In genomic region chr2:79309454-79310118, GRCm38 (mm10) we compare ENCODE assay signal across 13 mouse cellular contexts. TPM values are rescaled to one million over a fixed set of nuclear protein-coding genes. Genes with fewer than 3 reads are reported as not detected.
A peak's percentile ranks its signal among the peaks of the same experiment; 100 is the strongest.
DNase-seq lines count a peak whose midpoint lies in the region; ATAC-seq and TF ChIP-seq lines count a peak whose summit lies in the region.
"Had no signal": no experiment of that assay in that cellular context is flagged by ENCODE, and none has a peak within 500 bp of the region (broad histone marks: within the 10 kb centered on the region; RNA-seq: fewer than 3 reads in every experiment).

No protein-coding gene starts in this region.

- no peak overlapping the region for H3K4me3 ChIP-seq in forebrain, embryonic 14.5 days (ENCODE audit: low read depth, low read length)
- no peak overlapping the region for H3K4me3 ChIP-seq in forebrain, embryonic 12.5 days (replicated peaks)
- no peak overlapping the region for H3K4me3 ChIP-seq in midbrain, embryonic 14.5 days (replicated peaks; ENCODE audit: low read depth, low read length)
- no peak overlapping the region for H3K4me3 ChIP-seq in midbrain, embryonic 13.5 days (replicated peaks)
- no peak overlapping the region for H3K4me3 ChIP-seq in forebrain, postnatal 0 days (ENCODE audit: low read depth, low read length)
- H3K4me3 ChIP-seq in intestine, postnatal 0 days (ENCODE audit: low read depth, low read length) = no peak overlapping the region
- H3K4me3 ChIP-seq: liver, embryonic 13.5 days; megakaryocyte, embryonic 14.5 days had no signal

- 57% methylated on average over 13 of the region's 13 CpGs for WGBS in forebrain, embryonic 14.5 days
- WGBS in forebrain, embryonic 12.5 days = 89% methylated on average over 13 of the region's 13 CpGs
- WGBS in midbrain, embryonic 14.5 days = 79% methylated on average over 13 of the region's 13 CpGs
- 84% methylated on average over 13 of the region's 13 CpGs for WGBS in midbrain, embryonic 13.5 days
- 54% methylated on average over 13 of the region's 13 CpGs for WGBS in forebrain, postnatal 0 days
- WGBS in intestine, postnatal 0 days = 82% methylated on average over 13 of the region's 13 CpGs

- H3K27ac ChIP-seq in forebrain, embryonic 14.5 days (ENCODE audit: low read depth, low read length) = peak overlapping the region; percentile 63; the same call in 1 of the 2 replicates
- no peak overlapping the region for H3K27ac ChIP-seq in forebrain, embryonic 12.5 days
- H3K27ac ChIP-seq in midbrain, embryonic 14.5 days (replicated peaks; ENCODE audit: low read depth, low read length) = no peak overlapping the region
- H3K27ac ChIP-seq in midbrain, embryonic 13.5 days = no peak overlapping the region
- no peak overlapping the region for H3K27ac ChIP-seq in forebrain, postnatal 0 days (ENCODE audit: low read depth, low read length)
- no peak overlapping the region for H3K27ac ChIP-seq in intestine, postnatal 0 days (ENCODE audit: low read depth, low read length)
- H3K27ac ChIP-seq: kidney, postnatal 0 days; liver, embryonic 13.5 days had no signal

- H3K27me3 ChIP-seq in forebrain, embryonic 14.5 days (replicated peaks; ENCODE audit: control insufficient read depth, insufficient read depth, low read length) = no peaks in the 10 kb centered on the region
- H3K27me3 ChIP-seq in forebrain, embryonic 12.5 days = no peaks in the 10 kb centered on the region
- H3K27me3 ChIP-seq in midbrain, embryonic 14.5 days (ENCODE audit: control insufficient read depth, insufficient read depth, low read length) = no peaks in the 10 kb centered on the region
- H3K27me3 ChIP-seq in midbrain, embryonic 13.5 days = no peaks in the 10 kb centered on the region
- H3K27me3 ChIP-seq in forebrain, postnatal 0 days (ENCODE audit: insufficient read depth, low read length) = no peaks in the 10 kb centered on the region
- no peaks in the 10 kb centered on the region for H3K27me3 ChIP-seq in intestine, postnatal 0 days (replicated peaks; ENCODE audit: control insufficient read depth, insufficient read depth, low read length)
- H3K27me3 ChIP-seq: liver, embryonic 13.5 days; megakaryocyte, embryonic 14.5 days had no signal

- 0 out of 2 replicates have a peak, but pooled peaks cover 6% of the 10 kb centered on the region for H3K4me1 ChIP-seq in forebrain, embryonic 14.5 days (ENCODE audit: control insufficient read depth, insufficient read depth, low read length)
- H3K4me1 ChIP-seq in forebrain, embryonic 12.5 days = no peaks in the 10 kb centered on the region
- H3K4me1 ChIP-seq in midbrain, embryonic 14.5 days (ENCODE audit: control insufficient read depth, insufficient read depth, low read length) = no peaks in the 10 kb centered on the region
- 0 out of 2 replicates have a peak, but pooled peaks cover 4% of the 10 kb centered on the region for H3K4me1 ChIP-seq in midbrain, embryonic 13.5 days (replicated peaks)
- no peaks in the 10 kb centered on the region for H3K4me1 ChIP-seq in forebrain, postnatal 0 days (ENCODE audit: insufficient read depth)
- H3K4me1 ChIP-seq in intestine, postnatal 0 days (replicated peaks; ENCODE audit: control insufficient read depth, insufficient read depth, low read length) = no peaks in the 10 kb centered on the region
- H3K4me1 ChIP-seq: liver, embryonic 13.5 days; megakaryocyte, embryonic 14.5 days had no signal

- ATAC-seq in forebrain, embryonic 14.5 days = peak; percentile 83
- ATAC-seq in forebrain, embryonic 12.5 days (ENCODE audit: low FRiP score) = no peak
- no peak for ATAC-seq in midbrain, embryonic 14.5 days (ENCODE audit: low FRiP score, low TSS enrichment)
- no peak for ATAC-seq in midbrain, embryonic 13.5 days
- ATAC-seq in forebrain, postnatal 0 days = no peak
- ATAC-seq in intestine, postnatal 0 days = no peak

- H3K36me3 ChIP-seq in forebrain, embryonic 14.5 days (ENCODE audit: control insufficient read depth, insufficient read depth, low read length) = no peaks in the 10 kb centered on the region
- H3K36me3 ChIP-seq in forebrain, embryonic 12.5 days (replicated peaks) = no peaks in the 10 kb centered on the region
- H3K36me3 ChIP-seq in midbrain, embryonic 14.5 days (ENCODE audit: control insufficient read depth, insufficient read depth, low read length) = no peaks in the 10 kb centered on the region
- H3K36me3 ChIP-seq in midbrain, embryonic 13.5 days = no peaks in the 10 kb centered on the region
- no peaks in the 10 kb centered on the region for H3K36me3 ChIP-seq in forebrain, postnatal 0 days (ENCODE audit: insufficient read depth)
- no peaks in the 10 kb centered on the region for H3K36me3 ChIP-seq in intestine, postnatal 0 days (ENCODE audit: control insufficient read depth, insufficient read depth)

- H3K4me2 ChIP-seq in forebrain, embryonic 14.5 days (ENCODE audit: low read length) = no peak overlapping the region; the same call in 1 of the 2 replicates
- H3K4me2 ChIP-seq in forebrain, embryonic 12.5 days = no peak overlapping the region
- H3K4me2 ChIP-seq in midbrain, embryonic 14.5 days (ENCODE audit: low read length) = no peak overlapping the region
- no peak overlapping the region for H3K4me2 ChIP-seq in midbrain, embryonic 13.5 days (replicated peaks)
- H3K4me2 ChIP-seq in forebrain, postnatal 0 days (ENCODE audit: low read depth) = no peak overlapping the region
- no peak overlapping the region for H3K4me2 ChIP-seq in intestine, postnatal 0 days (replicated peaks; ENCODE audit: low read depth)
- H3K4me2 ChIP-seq: liver, embryonic 13.5 days had no signal

- TF ChIP-seq CTCF in forebrain, postnatal 0 days (IDR thresholded peaks at IDR 0.05; ENCODE audit: low read depth) = no peak
- TF ChIP-seq CTCF in intestine, postnatal 0 days (IDR thresholded peaks at IDR 0.05; ENCODE audit: low read depth) = no peak

- no peak overlapping the region for H3K9ac ChIP-seq in forebrain, embryonic 14.5 days (ENCODE audit: low read length)
- no peak overlapping the region for H3K9ac ChIP-seq in forebrain, embryonic 12.5 days
- no peak overlapping the region for H3K9ac ChIP-seq in midbrain, embryonic 14.5 days (replicated peaks; ENCODE audit: low read length)
- no peak overlapping the region for H3K9ac ChIP-seq in midbrain, embryonic 13.5 days (replicated peaks)
- H3K9ac ChIP-seq in forebrain, postnatal 0 days = no peak overlapping the region
- H3K9ac ChIP-seq in intestine, postnatal 0 days (ENCODE audit: low read depth, low read length) = no peak overlapping the region
- H3K9ac ChIP-seq: liver, embryonic 13.5 days had no signal

- DNase-seq in forebrain, embryonic 14.5 days (ENCODE audit: low spot score) = peak; percentile 80
- DNase-seq in midbrain, embryonic 14.5 days = peak; percentile 69
- peak; percentile 42 for DNase-seq in forebrain, postnatal 0 days
- peak; percentile 33 for DNase-seq in right cerebral cortex, postnatal 25 days
- no peak for DNase-seq in spleen, postnatal 14 days (ENCODE audit: low spot score in 2 of 2)
- DNase-seq: gastrocnemius, postnatal 10 days; heart, postnatal 14 days; liver, embryonic 13.5 days had no signal

- H3K9me3 ChIP-seq in forebrain, embryonic 14.5 days (replicated peaks; ENCODE audit: control insufficient read depth, low read length) = no peaks in the 10 kb centered on the region
- H3K9me3 ChIP-seq in forebrain, embryonic 12.5 days = no peaks in the 10 kb centered on the region
- no peaks in the 10 kb centered on the region for H3K9me3 ChIP-seq in midbrain, embryonic 14.5 days (ENCODE audit: control insufficient read depth, low read length)
- H3K9me3 ChIP-seq in midbrain, embryonic 13.5 days = no peaks in the 10 kb centered on the region
- no peaks in the 10 kb centered on the region for H3K9me3 ChIP-seq in forebrain, postnatal 0 days (ENCODE audit: low read length)
- H3K9me3 ChIP-seq in intestine, postnatal 0 days (ENCODE audit: control insufficient read depth) = no peaks in the 10 kb centered on the region
- H3K9me3 ChIP-seq: liver, embryonic 13.5 days; megakaryocyte, embryonic 14.5 days had no signal

RNA-seq across cellular contexts. Expression of gene Itga4, which starts 54.4 kb away (rescaled TPM):
- 2.3 and 2.4 TPM in 2 replicates for polyA plus RNA-seq in forebrain, embryonic 14.5 days (2014; fragmentation: Nextera tagmentation; extraction: Ambion mirVana)
- 4.7 and 4.9 TPM in 2 replicates for polyA plus RNA-seq in forebrain, embryonic 12.5 days (2016; fragmentation: Nextera tagmentation; extraction: Ambion mirVana)
- 2.4 and 4.6 TPM in 2 replicates for polyA plus RNA-seq in midbrain, embryonic 14.5 days (2014; fragmentation: Nextera tagmentation; extraction: Ambion mirVana)
- polyA plus RNA-seq in midbrain, embryonic 13.5 days (2015; fragmentation: Nextera tagmentation; extraction: Ambion mirVana) = 3.1 TPM in 2 replicates
- 3.3 and 4.1 TPM in 2 replicates for total RNA-seq in forebrain, postnatal 0 days (2014; rRNA removed)
- 0.92 and 1.5 TPM in 2 replicates for polyA plus RNA-seq in forebrain, postnatal 0 days (2015; fragmentation: Nextera tagmentation; extraction: Ambion mirVana)
- 1.7 and 1.8 TPM in 2 replicates for polyA plus RNA-seq in intestine, postnatal 0 days (2015; fragmentation: Nextera tagmentation; extraction: Ambion mirVana)

Comparison
In these comparisons a context has a peak if more than half of its experiments do, and no peak if none do; other contexts are left out.
1. DNase-seq: peak in forebrain, embryonic 14.5 days (single experiment), midbrain, embryonic 14.5 days (single experiment), forebrain, postnatal 0 days (single experiment) and right cerebral cortex, postnatal 25 days (single experiment); none in spleen, postnatal 14 days (0 of 2).